Mouse (Mus musculus): ENCODE results near the gene Pla2g10. TPM values are rescaled to one million over a fixed set of nuclear protein-coding genes. Genes with fewer than 3 reads are reported as not detected.
"Not testable (repeated sequence)": the region's sequence is repeated elsewhere in the genome, so short reads cannot be mapped to it uniquely, and the experiment has no call there.

The Pla2g10 gene
- total RNA-seq, 2 experiments from 2014 or later = not detected

GRCm38 (mm10) chr16:13716821-13717553 is 13.8 kb downstream of the Pla2g10 start:
- DNase-seq (ENCODE audit: extremely low spot score in 1 of 2, low spot score in 2 of 2) = no peak
- Histone ChIP-seq H3K4me3 (no peak overlapping the region), H3K27ac (no peak overlapping the region)
- no peak for TF ChIP-seq CTCF (IDR thresholded peaks at IDR 0.05)
- intact Hi-C loops (cut with DNase I) = no loop called here

GRCm38 (mm10) chr16:13714910-13715309 is 15.9 kb downstream of the Pla2g10 start:
- Histone ChIP-seq H3K4me3 (no peak overlapping the region), H3K27ac (no peak overlapping the region)
- intact Hi-C loops (cut with DNase I) = no loop called here
- no peak for DNase-seq (ENCODE audit: extremely low spot score in 1 of 2, low spot score in 2 of 2)
- TF ChIP-seq CTCF (IDR thresholded peaks at IDR 0.05) = no peak

- intact Hi-C loops (cut with DNase I) = no loop called here
- TF ChIP-seq CTCF (IDR thresholded peaks at IDR 0.05) = no peak
- no peak for DNase-seq (ENCODE audit: extremely low spot score in 1 of 2, low spot score in 2 of 2)
- no peak overlapping the region for H3K4me3 ChIP-seq
- H3K27ac ChIP-seq = no peak overlapping the region
Observed at GRCm38 (mm10) chr16:13704676-13705075, 26.1 kb downstream of the Pla2g10 start.

- no peak for DNase-seq (ENCODE audit: extremely low spot score in 1 of 2, low spot score in 2 of 2)
- intact Hi-C loops (cut with DNase I) = no loop called here
- TF ChIP-seq CTCF (IDR thresholded peaks at IDR 0.05) = no peak
- Histone ChIP-seq H3K4me3 (no peak overlapping the region), H3K27ac (no peak overlapping the region)
Observed at GRCm38 (mm10) chr16:13702184-13702583, 28.6 kb downstream of the Pla2g10 start.

- Histone ChIP-seq H3K27ac (no peak overlapping the region), H3K4me3 (no peak overlapping the region)
- intact Hi-C loops (cut with DNase I) = no loop called here
- peak; percentile 27 for TF ChIP-seq CTCF (IDR thresholded peaks at IDR 0.05)
- no peak for DNase-seq (ENCODE audit: extremely low spot score in 1 of 2, low spot score in 2 of 2)
Observed at GRCm38 (mm10) chr16:13698998-13699397, 31.8 kb downstream of the Pla2g10 start.

GRCm38 (mm10) chr16:13678601-13679319 is 52.0 kb downstream of the Pla2g10 start:
- intact Hi-C loops (cut with DNase I) = no loop called here
- DNase-seq (ENCODE audit: extremely low spot score in 1 of 2, low spot score in 2 of 2) = no peak
- no peak for TF ChIP-seq CTCF (IDR thresholded peaks at IDR 0.05)
- H3K27ac ChIP-seq = no peak overlapping the region
- H3K4me3 ChIP-seq = no peak overlapping the region

- intact Hi-C loops (cut with DNase I) = no loop called here
- no peak overlapping the region for H3K4me3 ChIP-seq
- no peak overlapping the region for H3K27ac ChIP-seq
- DNase-seq (ENCODE audit: extremely low spot score in 1 of 2, low spot score in 2 of 2) = no peak
- no peak for TF ChIP-seq CTCF (IDR thresholded peaks at IDR 0.05)
Observed at GRCm38 (mm10) chr16:13674511-13674910, 56.3 kb downstream of the Pla2g10 start.

- intact Hi-C loops (cut with DNase I) = no loop called here
- no peak overlapping the region for H3K27ac ChIP-seq
- no peak for DNase-seq (ENCODE audit: extremely low spot score in 1 of 2, low spot score in 2 of 2)
- TF ChIP-seq CTCF (IDR thresholded peaks at IDR 0.05) = no peak
- no peak overlapping the region for H3K4me3 ChIP-seq
Observed at GRCm38 (mm10) chr16:13673114-13673513, 57.7 kb downstream of the Pla2g10 start.

- H3K4me3 ChIP-seq = peak overlapping the region; percentile 87
- TF ChIP-seq CTCF (IDR thresholded peaks at IDR 0.05) = no peak
- H3K27ac ChIP-seq = peak overlapping the region; percentile 90
- intact Hi-C loops (cut with DNase I) = no loop called here
- DNase-seq (ENCODE audit: extremely low spot score in 1 of 2, low spot score in 2 of 2) = peak; percentile 20 to 26
Observed at GRCm38 (mm10) chr16:13672386-13672898, 58.3 kb downstream of the Pla2g10 start.

- Histone ChIP-seq H3K27ac (peak within 1 kb of the TSS; percentile 90), H3K4me3 (peak within 1 kb of the TSS; percentile 87)
- no peak for TF ChIP-seq CTCF (IDR thresholded peaks at IDR 0.05)
- intact Hi-C loops (cut with DNase I) = no loop called here
- peak; percentile 83 to 90 for DNase-seq (ENCODE audit: extremely low spot score in 1 of 2, low spot score in 2 of 2)
Observed at GRCm38 (mm10) chr16:13671685-13672385, 58.9 kb downstream of the Pla2g10 start, which contains the start of the genes Bfar and 3110001I22Rik. Gene Bfar, plus strand, starts transcription at chr16:13671858. Gene 3110001I22Rik, plus strand, starts transcription at chr16:13671929.

- intact Hi-C loops (cut with DNase I); H3K4me3 ChIP-seq; DNase-seq (ENCODE audit: extremely low spot score in 1 of 2, low spot score in 2 of 2): not testable (repeated sequence)
- peak overlapping the region; percentile 90; the same call in 1 of the 2 replicates for H3K27ac ChIP-seq
Observed at GRCm38 (mm10) chr16:13670896-13671295, 59.9 kb downstream of the Pla2g10 start.

GRCm38 (mm10) chr16:13669282-13669681 is 61.5 kb downstream of the Pla2g10 start:
- no peak overlapping the region for H3K4me3 ChIP-seq
- TF ChIP-seq CTCF (IDR thresholded peaks at IDR 0.05) = no peak
- no peak overlapping the region for H3K27ac ChIP-seq
- intact Hi-C loops (cut with DNase I) = no loop called here
- no peak for DNase-seq (ENCODE audit: extremely low spot score in 1 of 2, low spot score in 2 of 2)

Data from left cerebral cortex, adult 2 months (tissue).